Mouse (Mus musculus) lung, adult 2 months (tissue): Measurements from ENCODE around the gene Setd5.

Experiments
- CTCF ChIP-seq: fragments of 200-500 bp; IDR thresholded peaks from 2 replicates; pipeline ENCODE4 v1.5.1; 2011; ENCODE audit warnings: mild to moderate bottlenecking, low read length, control low read depth; ENCODE audit not compliant: insufficient read depth
- POLR2A ChIP-seq: fragments of 200-500 bp; IDR thresholded peaks from 2 replicates; pipeline ENCODE4 v1.6.1; 2011; ENCODE audit warnings: low read depth, mild to moderate bottlenecking, control low read depth, low read length, borderline replicate concordance; ENCODE audit errors: extremely low read depth

GRCm38 (mm10) chr6:113032121-113032520, 45.0 kb upstream of the Setd5 start:
- TF ChIP-seq CTCF (no peak), POLR2A (no peak)
